Mouse (Mus musculus): ENCODE measurements at regions not wholly inside any gene's neighbourhood (a gene's known extent, or its start where the extent isn't known, plus 50 kb on each side); places are given as distances from the start of the nearest gene placed in this dataset.

DNA sequence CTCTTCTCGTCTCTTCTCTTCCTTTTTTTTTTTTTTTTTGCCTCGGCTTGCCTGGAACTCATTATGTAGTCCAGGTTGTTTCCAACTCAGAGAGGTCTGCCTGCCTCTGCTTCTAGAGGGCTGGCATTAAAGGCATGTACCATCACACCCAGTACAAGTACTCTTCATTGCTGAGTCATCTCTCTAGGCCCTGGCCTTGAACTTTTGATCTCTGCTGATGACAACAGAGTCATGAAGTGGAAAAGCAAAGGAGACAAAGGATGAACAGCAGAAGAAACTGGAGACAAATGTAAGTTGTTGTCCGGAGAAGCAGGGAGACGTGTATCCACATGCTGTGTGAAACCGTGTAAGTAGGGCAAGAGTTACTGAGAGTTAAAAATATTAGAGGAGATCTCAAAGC is 103.7 kb downstream of the Zfp706 start:
- ATAC-seq (ENCODE audit: extremely low read depth, insufficient number of reproducible peaks, low FRiP score, poor library complexity, severe bottlenecking) (no peak), DNase-seq (ENCODE audit: low spot score) (no peak)
- no peak for TF ChIP-seq POLR2AphosphoS5 (IDR thresholded peaks at IDR 0.05; ENCODE audit: insufficient replicate concordance, low read depth, low read length)
- TF ChIP-seq GATA1 (IDR thresholded peaks at IDR 0.05; ENCODE audit: borderline replicate concordance, low read length), result no peak
- TF ChIP-seq CTCF (IDR thresholded peaks at IDR 0.05; ENCODE audit: low read depth, low read length), result no peak
- TF ChIP-seq TAL1 (conservative IDR thresholded peaks at IDR 0.05; ENCODE audit: low read depth, low read length), result no peak
- no peak for TF ChIP-seq GATA2 (IDR thresholded peaks at IDR 0.05; ENCODE audit: borderline replicate concordance, low read depth, low read length)
- Histone ChIP-seq H3K9me3 (replicated peaks) (no peaks in the 10 kb centered on the region), H3K36me3 (replicated peaks) (no peaks in the 10 kb centered on the region), H3K4me3 (ENCODE audit: low read depth, low read length) (no peak overlapping the region), H3K4me1 (ENCODE audit: insufficient read depth, low read depth, low read length) (peaks cover 44% of the 10 kb centered on the region), H3K27me3 (ENCODE audit: insufficient read depth, low read length) (peaks cover 3% of the 10 kb centered on the region; the same call in 1 of the 2 replicates)

GRCm38 (mm10) chr15:36903309-36903708 is 104.3 kb downstream of the Zfp706 start:
- ATAC-seq (ENCODE audit: extremely low read depth, insufficient number of reproducible peaks, low FRiP score, poor library complexity, severe bottlenecking), result no peak

GRCm38 (mm10) chr15:36901830-36902285 is 105.7 kb downstream of the Zfp706 start:
- no peak for DNase-seq (ENCODE audit: low spot score)
- TF ChIP-seq TAL1 (conservative IDR thresholded peaks at IDR 0.05; ENCODE audit: low read depth, low read length), result no peak
- TF ChIP-seq GATA1 (IDR thresholded peaks at IDR 0.05; ENCODE audit: borderline replicate concordance, low read length), result no peak
- TF ChIP-seq GATA2 (IDR thresholded peaks at IDR 0.05; ENCODE audit: borderline replicate concordance, low read depth, low read length), result no peak
- TF ChIP-seq CTCF (IDR thresholded peaks at IDR 0.05; ENCODE audit: low read depth, low read length), result no peak
- TF ChIP-seq POLR2AphosphoS5 (IDR thresholded peaks at IDR 0.05; ENCODE audit: insufficient replicate concordance, low read depth, low read length), result no peak
- no peak overlapping the region for H3K4me3 ChIP-seq (ENCODE audit: low read depth, low read length)
- H3K9me3 ChIP-seq (replicated peaks), result no peaks in the 10 kb centered on the region
- H3K27me3 ChIP-seq (ENCODE audit: insufficient read depth, low read length), result 0 out of 2 replicates have a peak, but pooled peaks cover 3% of the 10 kb centered on the region
- H3K36me3 ChIP-seq (replicated peaks), result no peaks in the 10 kb centered on the region
- no peak for ATAC-seq (ENCODE audit: extremely low read depth, insufficient number of reproducible peaks, low FRiP score, poor library complexity, severe bottlenecking)
- peaks cover 64% of the 10 kb centered on the region for H3K4me1 ChIP-seq (ENCODE audit: insufficient read depth, low read depth, low read length)

More at GRCm38 (mm10) chr15:36903309-36903708, 104.3 kb downstream of the Zfp706 start:
- no peaks in the 10 kb centered on the region for H3K9me3 ChIP-seq (replicated peaks)
- H3K4me3 ChIP-seq (ENCODE audit: low read depth, low read length), result no peak overlapping the region
- H3K27me3 ChIP-seq (ENCODE audit: insufficient read depth, low read length), result peaks cover 3% of the 10 kb centered on the region; the same call in 1 of the 2 replicates
- TF ChIP-seq GATA2 (IDR thresholded peaks at IDR 0.05; ENCODE audit: borderline replicate concordance, low read depth, low read length), result no peak
- TF ChIP-seq CTCF (IDR thresholded peaks at IDR 0.05; ENCODE audit: low read depth, low read length), result no peak
- TF ChIP-seq GATA1 (IDR thresholded peaks at IDR 0.05; ENCODE audit: borderline replicate concordance, low read length), result no peak
- TF ChIP-seq POLR2AphosphoS5 (IDR thresholded peaks at IDR 0.05; ENCODE audit: insufficient replicate concordance, low read depth, low read length), result no peak
- no peak for TF ChIP-seq TAL1 (conservative IDR thresholded peaks at IDR 0.05; ENCODE audit: low read depth, low read length)
- no peak for DNase-seq (ENCODE audit: low spot score)
- peaks cover 50% of the 10 kb centered on the region for H3K4me1 ChIP-seq (ENCODE audit: insufficient read depth, low read depth, low read length)
- no peaks in the 10 kb centered on the region for H3K36me3 ChIP-seq (replicated peaks)

GRCm38 (mm10) chr15:36901350-36901749 is 106.2 kb downstream of the Zfp706 start:
- Histone ChIP-seq H3K27me3 (ENCODE audit: insufficient read depth, low read length) (0 out of 2 replicates have a peak, but pooled peaks cover 3% of the 10 kb centered on the region), H3K9me3 (replicated peaks) (no peaks in the 10 kb centered on the region), H3K4me3 (ENCODE audit: low read depth, low read length) (no peak overlapping the region), H3K4me1 (ENCODE audit: insufficient read depth, low read depth, low read length) (peaks cover 66% of the 10 kb centered on the region), H3K36me3 (replicated peaks) (no peaks in the 10 kb centered on the region)
- no peak for TF ChIP-seq CTCF (IDR thresholded peaks at IDR 0.05; ENCODE audit: low read depth, low read length)
- TF ChIP-seq TAL1 (conservative IDR thresholded peaks at IDR 0.05; ENCODE audit: low read depth, low read length), result no peak
- TF ChIP-seq GATA1 (IDR thresholded peaks at IDR 0.05; ENCODE audit: borderline replicate concordance, low read length), result no peak
- no peak for TF ChIP-seq GATA2 (IDR thresholded peaks at IDR 0.05; ENCODE audit: borderline replicate concordance, low read depth, low read length)
- no peak for TF ChIP-seq POLR2AphosphoS5 (IDR thresholded peaks at IDR 0.05; ENCODE audit: insufficient replicate concordance, low read depth, low read length)
- DNase-seq (ENCODE audit: low spot score), result no peak
- ATAC-seq (ENCODE audit: extremely low read depth, insufficient number of reproducible peaks, low FRiP score, poor library complexity, severe bottlenecking), result no peak

DNA sequence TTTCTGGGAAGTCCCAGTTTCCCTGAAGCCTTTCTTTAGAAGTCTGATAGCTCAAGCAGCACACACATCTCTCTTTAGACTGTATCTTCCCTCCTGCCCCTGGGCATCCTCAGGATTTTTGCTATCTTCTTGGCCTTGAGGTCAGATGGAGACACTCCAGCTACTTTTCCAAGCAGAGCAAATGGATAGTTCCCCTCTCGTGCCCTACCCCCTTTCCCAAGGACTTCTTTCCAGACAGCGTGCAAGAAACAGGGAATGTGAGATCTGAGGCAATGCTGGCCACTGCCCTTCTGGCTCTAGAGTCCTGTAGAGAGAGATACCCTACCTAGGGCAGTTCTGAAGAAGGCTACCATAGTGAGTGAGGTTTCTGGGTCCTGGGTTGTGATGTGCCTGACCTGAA is 106.6 kb downstream of the Zfp706 start:
- DNase-seq (ENCODE audit: low spot score), result no peak
- ATAC-seq (ENCODE audit: extremely low read depth, insufficient number of reproducible peaks, low FRiP score, poor library complexity, severe bottlenecking), result no peak
- H3K36me3 ChIP-seq (replicated peaks), result no peaks in the 10 kb centered on the region
- H3K27me3 ChIP-seq (ENCODE audit: insufficient read depth, low read length), result 0 out of 2 replicates have a peak, but pooled peaks cover 3% of the 10 kb centered on the region
- H3K4me3 ChIP-seq (ENCODE audit: low read depth, low read length), result no peak overlapping the region
- no peaks in the 10 kb centered on the region for H3K9me3 ChIP-seq (replicated peaks)
- TF ChIP-seq POLR2AphosphoS5 (IDR thresholded peaks at IDR 0.05; ENCODE audit: insufficient replicate concordance, low read depth, low read length), result no peak
- TF ChIP-seq CTCF (IDR thresholded peaks at IDR 0.05; ENCODE audit: low read depth, low read length), result no peak
- TF ChIP-seq GATA1 (IDR thresholded peaks at IDR 0.05; ENCODE audit: borderline replicate concordance, low read length), result no peak
- no peak for TF ChIP-seq GATA2 (IDR thresholded peaks at IDR 0.05; ENCODE audit: borderline replicate concordance, low read depth, low read length)
- peaks cover 68% of the 10 kb centered on the region for H3K4me1 ChIP-seq (ENCODE audit: insufficient read depth, low read depth, low read length)

- TF ChIP-seq GATA2 (IDR thresholded peaks at IDR 0.05; ENCODE audit: borderline replicate concordance, low read depth, low read length), result no peak
- TF ChIP-seq CTCF (IDR thresholded peaks at IDR 0.05; ENCODE audit: low read depth, low read length), result no peak
- 0 out of 2 replicates have a peak, but pooled peaks have one; percentile 20 for TF ChIP-seq TAL1 (conservative IDR thresholded peaks at IDR 0.05; ENCODE audit: low read depth, low read length)
- DNase-seq (ENCODE audit: low spot score) (peak; percentile 63), ATAC-seq (ENCODE audit: extremely low read depth, insufficient number of reproducible peaks, low FRiP score, poor library complexity, severe bottlenecking) (peak; percentile 75)
- Histone ChIP-seq H3K4me1 (ENCODE audit: insufficient read depth, low read depth, low read length) (peaks cover 72% of the 10 kb centered on the region), H3K27me3 (ENCODE audit: insufficient read depth, low read length) (0 out of 2 replicates have a peak, but pooled peaks cover 3% of the 10 kb centered on the region), H3K4me3 (ENCODE audit: low read depth, low read length) (peak overlapping the region; percentile 44; the same call in 1 of the 2 replicates), H3K9me3 (replicated peaks) (no peaks in the 10 kb centered on the region), H3K36me3 (replicated peaks) (no peaks in the 10 kb centered on the region)
Measured at GRCm38 (mm10) chr15:36899882-36900281, 107.7 kb downstream of the Zfp706 start.
